Mouse (Mus musculus) heart, embryonic 14.5 days (tissue): Measurements from ENCODE around the gene Cilp2. TPM values are rescaled to one million over a fixed set of nuclear protein-coding genes. Genes with fewer than 3 reads are reported as not detected.

ENCODE experiments used
- ATAC-seq: fragments of 200-750 bp; cut with Nextera tagmentation; 2 replicates; pipeline ENCODE4 v1.8.0; 2017; ENCODE audit warnings: low read depth, moderate TSS enrichment; ENCODE audit not compliant: insufficient number of reproducible peaks, insufficient read depth, low FRiP score
- H3K27ac ChIP-seq, 2 experiments: fragments of 200-500 bp in 1 of 2; fragments of 300-500 bp in 1 of 2; sonication (generic) in 1 of 2; replicated peaks in 1 of 2; 2 replicates each; pipeline ENCODE4 v1.5.1; 2012 to 2014; ENCODE audit warnings: low read depth in 2 of 2, low read length in 2 of 2, control low read depth in 1 of 2, mild to moderate bottlenecking in 1 of 2, mixed read lengths in 1 of 2; ENCODE audit not compliant: control insufficient read depth in 1 of 2, insufficient read depth in 1 of 2
- H3K27me3 ChIP-seq: fragments of 300-500 bp; sonication (generic); 2 replicates; pipeline ENCODE4 v1.6.1; 2014; ENCODE audit warnings: mild to moderate bottlenecking, low read length, control low read depth; ENCODE audit not compliant: control insufficient read depth, insufficient read depth
- H3K36me3 ChIP-seq: fragments of 300-500 bp; sonication (generic); 2 replicates; pipeline ENCODE4 v1.6.1; 2014; ENCODE audit warnings: mild to moderate bottlenecking, control low read depth, low read length, mixed read lengths; ENCODE audit not compliant: control insufficient read depth, insufficient read depth
- H3K4me1 ChIP-seq, 2 experiments: fragments of 200-500 bp in 1 of 2; fragments of 300-500 bp in 1 of 2; sonication (generic) in 1 of 2; 2 replicates each; pipeline ENCODE4 v1.6.1; 2012 to 2014; ENCODE audit warnings: low read length in 2 of 2, control low read depth in 1 of 2, mixed read lengths in 1 of 2; ENCODE audit not compliant: control insufficient read depth in 2 of 2, insufficient read depth in 2 of 2
- H3K4me2 ChIP-seq: fragments of 300-500 bp; sonication (generic); 2 replicates; pipeline ENCODE4 v1.6.1; 2014; ENCODE audit warnings: mild to moderate bottlenecking, low read length
- H3K4me3 ChIP-seq, 2 experiments: fragments of 200-500 bp in 1 of 2; fragments of 300-500 bp in 1 of 2; sonication (generic) in 1 of 2; 2 replicates each; pipeline ENCODE4 v1.5.1; 2012 to 2014; ENCODE audit warnings: low read length in 2 of 2, mild to moderate bottlenecking in 2 of 2, control low read depth in 1 of 2, low read depth in 1 of 2, moderate library complexity in 1 of 2; ENCODE audit not compliant: control insufficient read depth in 1 of 2, insufficient read depth in 1 of 2
- H3K9ac ChIP-seq: fragments of 300-500 bp; sonication (generic); 2 replicates; pipeline ENCODE4 v1.6.1; 2014; ENCODE audit warnings: mild to moderate bottlenecking, low read length
- H3K9me3 ChIP-seq: fragments of 300-500 bp; sonication (generic); 2 replicates; pipeline ENCODE4 v1.6.1; 2016; ENCODE audit warnings: low read length, control low read depth; ENCODE audit not compliant: control insufficient read depth
- WGBS: fragments of 180-500 bp; shearing (Covaris S2); extraction: QIAGEN DNeasy Blood & Tissue Kit; methylation state at CpG from one replicate; pipeline ENCODE4 v1.1.7; 2014; 5-methylcytosine and 5-hydroxymethylcytosine counted together
- polyA plus RNA-seq: library from polyadenylated mRNA; unstranded; fragments of >200 nt; fragmentation: Nextera tagmentation; extraction: Ambion mirVana; gene quantifications from 2 replicates; pipeline ENCODE4 v1.2.1, GENCODE M21; 2014

The Cilp2 gene
- polyA plus RNA-seq, 1 experiment from 2014 or later = 0.42 TPM

- 70% methylated on average over 7 of the region's 7 CpGs for WGBS
- Histone ChIP-seq H3K36me3 (no peaks in the 10 kb centered on the region), H3K4me3 (no peak overlapping the region), H3K4me1 (peaks cover 8 to 10% of the 10 kb centered on the region in 2 experiments), H3K4me2 (no peak overlapping the region), H3K9me3 (no peaks in the 10 kb centered on the region), H3K27me3 (no peaks in the 10 kb centered on the region), H3K9ac (no peak overlapping the region), H3K27ac (no peak overlapping the region)
- ATAC-seq = no peak
Measured at GRCm38 (mm10) chr8:69850926-69851506, 36.5 kb downstream of the Cilp2 start.

DNA sequence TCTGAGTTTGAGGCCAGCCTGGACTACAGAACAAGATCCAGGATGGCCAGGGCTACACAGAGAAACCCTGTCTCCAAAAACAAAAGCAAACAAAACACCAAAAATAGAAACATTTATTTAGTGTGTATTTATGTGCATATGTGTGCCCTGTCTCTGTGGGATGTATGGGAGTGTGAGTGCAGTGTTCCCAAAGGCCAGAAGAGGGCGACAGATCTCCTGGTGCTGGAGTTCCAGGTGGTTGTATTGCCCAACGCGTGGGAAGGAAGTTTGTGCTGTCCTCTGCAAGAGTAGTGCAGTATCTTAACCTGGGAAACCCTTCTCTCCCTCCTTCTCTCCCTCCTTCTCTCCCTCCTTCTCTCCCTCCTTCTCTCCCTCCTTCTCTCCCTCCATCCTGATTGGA is 37.6 kb downstream of the Cilp2 start:
- ATAC-seq = no peak
- H3K4me1 ChIP-seq = peaks cover 8 to 10% of the 10 kb centered on the region in 2 experiments
- no peak overlapping the region for H3K27ac ChIP-seq
- no peak overlapping the region for H3K9ac ChIP-seq
- H3K9me3 ChIP-seq = no peaks in the 10 kb centered on the region
- H3K4me3 ChIP-seq = no peak overlapping the region
- 26% methylated on average over 3 of the region's 3 CpGs for WGBS
- H3K36me3 ChIP-seq = no peaks in the 10 kb centered on the region
- H3K27me3 ChIP-seq = no peaks in the 10 kb centered on the region
- H3K4me2 ChIP-seq = no peak overlapping the region

DNA sequence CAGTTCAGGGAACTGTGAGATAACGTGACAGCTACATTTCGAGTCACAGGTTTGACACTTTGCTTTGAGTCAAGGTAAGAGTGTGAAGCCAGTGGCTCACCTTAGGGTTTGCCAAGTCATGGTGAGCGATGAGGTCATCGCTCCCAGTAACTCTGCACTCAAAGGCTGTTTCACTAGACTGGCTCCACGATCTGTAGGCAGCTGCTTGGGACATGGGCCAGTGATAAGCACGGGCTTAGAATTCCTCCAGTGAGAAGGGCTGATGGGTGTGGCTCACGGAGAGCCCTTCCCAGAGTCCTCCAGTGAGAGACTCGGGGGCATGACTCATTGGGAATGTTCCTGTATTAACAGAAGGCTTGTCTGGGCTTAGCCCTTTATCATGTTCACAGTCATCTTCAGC is 38.5 kb downstream of the Cilp2 start:
- no peak overlapping the region for H3K4me2 ChIP-seq
- H3K27ac ChIP-seq = peak overlapping the region; percentile 20 to 75; a peak in 3 of 4 replicates
- no peak overlapping the region for H3K4me3 ChIP-seq

DNA sequence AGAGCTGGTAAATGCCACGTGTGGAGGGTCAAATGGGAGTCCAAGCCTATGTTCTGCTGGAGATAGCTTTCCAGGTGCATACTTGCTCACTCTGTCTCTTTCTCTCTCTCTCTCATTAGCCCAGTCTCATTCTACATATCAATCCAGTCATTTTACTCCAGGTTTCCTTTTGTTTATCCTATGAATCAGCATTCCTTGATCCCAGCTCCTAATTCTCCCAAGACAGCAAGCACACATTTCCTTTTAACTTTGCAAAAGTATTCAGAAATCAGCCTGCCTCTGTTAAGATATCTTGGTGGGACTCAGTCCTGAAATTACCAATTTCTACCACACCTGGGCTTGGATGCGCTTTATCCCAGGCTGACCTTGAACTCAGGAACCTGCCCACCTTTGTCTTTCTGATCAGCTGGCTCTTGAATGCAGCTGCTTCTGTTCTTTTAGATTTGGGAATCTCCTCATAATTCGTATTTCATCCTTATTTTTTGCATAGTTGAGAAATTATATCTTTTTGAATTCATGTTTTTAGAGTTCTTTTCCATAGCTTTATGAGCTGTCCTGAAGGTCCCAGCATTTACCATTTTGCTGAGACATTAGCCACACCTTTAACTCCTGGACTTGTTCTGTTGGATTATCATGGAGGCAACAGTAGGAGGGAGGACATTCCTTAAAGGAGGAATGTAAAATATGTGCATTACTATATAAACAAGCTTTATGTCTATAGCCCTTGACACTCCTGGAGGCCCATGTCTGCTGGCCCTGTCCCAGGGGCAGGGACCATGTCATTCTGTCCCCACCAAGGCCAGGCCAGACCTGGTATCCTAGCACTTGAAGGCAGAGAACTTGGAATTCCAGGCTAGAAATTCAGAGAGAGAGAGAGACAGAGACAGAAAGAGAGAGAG is 40.1 kb downstream of the Cilp2 start:
- Histone ChIP-seq H3K27ac (no peak overlapping the region), H3K9ac (no peak overlapping the region), H3K4me2 (no peak overlapping the region), H3K36me3 (no peaks in the 10 kb centered on the region), H3K9me3 (no peaks in the 10 kb centered on the region), H3K4me1 (peaks cover 8 to 10% of the 10 kb centered on the region in 2 experiments), H3K4me3 (no peak overlapping the region), H3K27me3 (no peaks in the 10 kb centered on the region)
- WGBS = 73% methylated on average over 3 of the region's 3 CpGs
- no peak for ATAC-seq

More for the DNA sequence above, 38.5 kb downstream of the Cilp2 start:
- H3K4me1 ChIP-seq = peaks cover 8 to 10% of the 10 kb centered on the region in 2 experiments
- no peaks in the 10 kb centered on the region for H3K9me3 ChIP-seq
- no peak overlapping the region for H3K9ac ChIP-seq
- WGBS = 21% methylated on average over 8 of the region's 8 CpGs
- peak; percentile 54 for ATAC-seq
- no peaks in the 10 kb centered on the region for H3K36me3 ChIP-seq
- H3K27me3 ChIP-seq = no peaks in the 10 kb centered on the region

- WGBS = 67% methylated on average over 8 of the region's 8 CpGs
Measured at GRCm38 (mm10) chr8:69837057-69837682, 50.3 kb downstream of the Cilp2 start.

DNA sequence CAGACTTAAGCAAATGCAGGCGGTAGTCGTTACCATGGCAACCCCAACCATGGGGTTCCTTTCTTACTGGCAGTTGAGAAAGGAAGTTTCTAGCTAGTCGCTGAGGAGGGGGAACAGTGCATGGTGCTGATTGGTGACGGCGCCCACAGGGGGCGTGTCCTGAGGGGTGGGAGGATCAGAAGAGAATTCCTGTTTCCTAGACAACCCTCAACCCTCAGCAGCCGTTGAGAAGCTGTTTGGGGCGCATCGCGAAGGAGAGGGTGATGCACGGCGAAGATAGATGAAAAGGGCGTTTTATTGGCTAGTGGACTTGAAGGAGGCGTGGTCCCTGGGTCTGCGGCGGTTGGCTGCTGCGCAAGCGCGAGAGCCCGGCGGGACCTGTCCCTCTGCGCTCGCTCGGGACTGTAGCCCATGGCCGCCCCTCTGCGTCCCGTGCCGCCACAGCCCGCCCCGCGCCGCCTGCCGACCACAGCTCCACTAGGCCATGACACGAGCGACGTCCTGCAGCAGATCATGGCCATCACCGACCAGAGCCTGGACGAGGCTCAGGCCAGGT is 55.1 kb downstream of the Cilp2 start, which contains the start of gene Pbx4:
Pbx4 (plus strand) TSS at position 194 of the 556 bp plus-strand sequence.
- Histone ChIP-seq H3K27ac (no peak within 1 kb of the TSS), H3K9me3 (no peaks in the 10 kb centered on the region), H3K9ac (peak within 1 kb of the TSS; percentile 71), H3K4me1 (peaks cover 4 to 5% of the 10 kb centered on the region in 2 experiments; a peak in 3 of 4 replicates), H3K27me3 (no peaks in the 10 kb centered on the region), H3K36me3 (no peaks in the 10 kb centered on the region), H3K4me2 (peak within 1 kb of the TSS; percentile 90), H3K4me3 (peak within 1 kb of the TSS; percentile 56 to 66)
- ATAC-seq = peak; percentile 86
- WGBS = under 1% methylated on average over 38 of the region's 38 CpGs

More at GRCm38 (mm10) chr8:69837057-69837682, 50.3 kb downstream of the Cilp2 start:
- ATAC-seq = no peak
- no peaks in the 10 kb centered on the region for H3K9me3 ChIP-seq
- H3K4me3 ChIP-seq = no peak overlapping the region
- H3K4me2 ChIP-seq = no peak overlapping the region
- no peaks in the 10 kb centered on the region for H3K27me3 ChIP-seq
- no peaks in the 10 kb centered on the region for H3K36me3 ChIP-seq
- peaks cover 2 to 5% of the 10 kb centered on the region in 2 experiments; a peak in 3 of 4 replicates for H3K4me1 ChIP-seq
- no peak overlapping the region for H3K27ac ChIP-seq
- no peak overlapping the region for H3K9ac ChIP-seq
